Mouse (Mus musculus) CD8-positive naive resting alpha-beta T cell, adult 57 days (primary cell): ENCODE results near the gene Zfp106. TPM values are rescaled to one million over a fixed set of nuclear protein-coding genes. Genes with fewer than 3 reads are reported as not detected.

ENCODE experiments used
- total RNA-seq: library from RNA; stranded (reverse); gene quantifications from one replicate; pipeline ENCODE4 v1.2.4, GENCODE M21; 2023

Gene Zfp106
- total RNA-seq = 75.1 TPM

GRCm38 (mm10) chr2:120563235-120563990 is at the start of gene Zfp106:
Gene Zfp106 (minus strand): TSS chr2:120563843.

DNA sequence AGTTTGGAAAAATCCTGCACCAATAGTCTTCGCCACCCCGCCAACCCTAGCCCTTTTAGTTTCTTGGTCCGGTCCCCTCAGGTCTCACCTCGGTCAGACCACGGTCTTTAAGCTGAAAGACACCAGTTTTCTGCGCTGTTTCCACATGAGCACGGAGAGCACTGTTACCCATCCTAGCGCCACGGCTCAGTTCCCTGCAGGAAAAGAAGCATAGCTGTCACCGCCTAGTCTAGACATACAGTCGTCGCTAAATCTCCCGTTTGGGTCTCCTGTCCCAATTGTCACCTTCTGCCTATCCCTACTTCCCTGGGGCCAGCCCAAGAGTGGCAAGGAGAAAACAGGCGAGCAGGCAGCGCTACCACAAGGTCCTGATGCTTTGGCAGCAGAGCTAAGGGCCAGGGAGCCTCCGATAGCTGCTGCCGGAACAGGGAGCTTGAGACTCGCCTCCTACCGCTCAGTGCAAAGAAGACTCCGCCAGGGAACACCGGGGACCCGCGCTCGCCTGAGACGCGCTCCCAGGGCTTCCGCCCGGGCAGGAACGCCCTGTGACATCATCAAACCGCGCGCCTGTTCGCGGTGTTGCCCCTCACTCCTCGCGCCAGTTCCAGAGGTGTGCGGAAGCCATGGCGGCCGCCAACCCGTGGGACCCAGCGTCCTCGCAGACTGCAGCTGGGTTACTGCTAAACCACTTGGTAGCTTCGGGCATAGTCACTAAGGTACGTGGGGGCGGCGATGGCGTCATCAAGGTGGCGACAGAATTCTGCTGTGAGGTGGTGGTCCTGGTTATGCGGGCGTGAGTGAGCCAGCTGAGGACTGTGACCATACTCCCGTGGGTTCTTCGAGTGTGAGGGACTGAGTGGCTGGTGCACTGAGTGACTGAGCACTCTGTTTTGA is 45.4 kb upstream of the Zfp106 start, which contains the start of the genes Haus2 and Lrrc57:
Gene Haus2 (plus strand): TSS at position 554 of the 894 bp plus-strand sequence.
Gene Lrrc57 (minus strand): TSS at position 691 of the 894 bp plus-strand sequence.

DNA sequence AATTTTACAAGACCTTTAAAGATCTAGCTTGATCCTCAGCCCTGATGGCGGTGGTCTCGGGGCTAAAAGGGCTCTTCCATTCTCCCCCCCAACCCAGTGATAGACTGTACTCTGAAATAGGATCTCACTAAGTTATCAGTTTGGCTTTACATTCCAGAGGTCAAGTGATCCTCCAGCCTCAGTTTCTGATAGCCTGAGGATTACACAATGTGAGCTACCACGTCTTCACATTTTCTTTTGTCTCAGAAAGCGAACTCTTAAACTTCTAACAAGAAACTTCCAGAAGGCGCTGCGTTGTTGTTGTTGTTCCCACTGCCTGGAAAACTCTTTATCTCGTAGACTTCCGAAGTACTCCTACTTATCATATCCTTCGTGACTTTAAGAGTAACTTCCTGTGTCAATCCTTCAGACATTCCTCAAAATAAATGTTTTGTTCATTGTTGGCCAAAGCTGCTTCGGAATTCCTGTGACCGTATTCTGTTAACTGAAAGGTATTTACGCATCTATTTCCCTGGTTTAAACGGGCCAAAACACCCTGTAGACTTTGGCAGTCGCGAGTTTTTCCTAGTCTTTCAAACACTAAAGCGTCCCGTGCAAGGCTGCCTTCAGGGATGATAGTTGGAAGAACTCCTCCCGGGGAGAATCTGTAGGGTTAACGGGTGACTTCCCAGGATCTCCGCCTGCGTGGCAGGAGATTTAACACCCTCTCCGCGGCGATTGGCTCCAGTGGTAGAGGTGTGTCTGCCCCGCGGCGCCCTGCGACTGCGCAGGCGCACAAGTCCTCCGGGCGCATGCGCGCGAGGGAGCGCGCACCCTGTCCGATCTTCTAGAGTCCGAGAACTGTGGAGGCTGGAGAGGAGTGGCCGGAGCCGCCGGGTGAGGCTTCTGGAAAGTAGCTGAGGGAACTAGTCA is 3.5 kb upstream of the Zfp106 start, which contains the start of gene Snap23:
Gene Snap23 (plus strand): TSS at position 786 of the 912 bp plus-strand sequence.

Other genes with a start within 250 kb of the Zfp106 start
- 0.40 TPM for gene Pla2g4f, start 249.7 kb downstream of the Zfp106 start, total RNA-seq
- 68.3 TPM for gene Vps39, start 210.7 kb downstream of the Zfp106 start, total RNA-seq
- gene Ganc, start 159.9 kb downstream of the Zfp106 start, total RNA-seq = 15.9 TPM
- gene Tmem87a, start 159.7 kb downstream of the Zfp106 start, total RNA-seq = 56.6 TPM
- gene Capn3, start 107.8 kb downstream of the Zfp106 start, total RNA-seq = 0.77 TPM
- 29.4 TPM for gene Snap23, start 3.8 kb upstream of the Zfp106 start, total RNA-seq
- gene Haus2, start 45.5 kb upstream of the Zfp106 start, total RNA-seq = 18.6 TPM
- 15.8 TPM for gene Lrrc57, start 45.7 kb upstream of the Zfp106 start, total RNA-seq
- gene Stard9, start 65.3 kb upstream of the Zfp106 start, total RNA-seq = 0.21 TPM